Mouse (Mus musculus) thymus, postnatal 0 days (tissue): ENCODE results near the gene Fitm2. TPM values are rescaled to one million over a fixed set of nuclear protein-coding genes. Genes with fewer than 3 reads are reported as not detected.
A peak's percentile ranks its signal among the peaks of the same experiment; 100 is the strongest.

Experiments used
- DNase-seq: peaks from one replicate; pipeline ENCODE4 v3.0.0-alpha.2; 2015; ENCODE audit warnings: low spot score
- polyA plus RNA-seq: library from polyadenylated mRNA; unstranded; fragments of >200 nt; fragmentation: Nextera tagmentation; extraction: Ambion mirVana; gene quantifications from 2 replicates; pipeline ENCODE4 v1.2.1, GENCODE M21; 2015

The Fitm2 gene
- 5.5 and 5.7 TPM in 2 replicates for polyA plus RNA-seq

GRCm38 (mm10) chr2:163472466-163472851 lies at the start of gene Fitm2:
Fitm2 (minus strand) TSS chr2:163472629.
- peak; percentile 98 for DNase-seq

GRCm38 (mm10) chr2:163506300-163507004 lies 34.0 kb upstream of the Fitm2 start, which contains the start of gene Hnf4a:
Hnf4a (plus strand) TSS chr2:163506808.
- no peak for DNase-seq

- no peak for DNase-seq
Observed at GRCm38 (mm10) chr2:163503191-163503590, 30.8 kb upstream of the Fitm2 start.

- no peak for DNase-seq
Observed at GRCm38 (mm10) chr2:163502219-163502618, 29.8 kb upstream of the Fitm2 start.

- DNase-seq: no peak
Observed at GRCm38 (mm10) chr2:163494456-163494855, 22.0 kb upstream of the Fitm2 start.

- DNase-seq: no peak
Observed at GRCm38 (mm10) chr2:163493976-163494375, 21.5 kb upstream of the Fitm2 start.

GRCm38 (mm10) chr2:163493031-163493430 lies 20.6 kb upstream of the Fitm2 start:
- DNase-seq: no peak

- DNase-seq: no peak
Observed at GRCm38 (mm10) chr2:163492018-163492417, 19.6 kb upstream of the Fitm2 start, which contains the start of gene R3hdml. R3hdml (plus strand) TSS chr2:163492318.

GRCm38 (mm10) chr2:163491351-163491750 lies 18.9 kb upstream of the Fitm2 start:
- no peak for DNase-seq

GRCm38 (mm10) chr2:163490656-163491055 lies 18.2 kb upstream of the Fitm2 start:
- DNase-seq: no peak

GRCm38 (mm10) chr2:163489725-163490291 lies 17.4 kb upstream of the Fitm2 start:
- DNase-seq: no peak

- no peak for DNase-seq
Observed at GRCm38 (mm10) chr2:163487360-163487759, 14.9 kb upstream of the Fitm2 start.

- no peak for DNase-seq
Observed at GRCm38 (mm10) chr2:163481539-163482029, 9.2 kb upstream of the Fitm2 start.

- no peak for DNase-seq
Observed at GRCm38 (mm10) chr2:163480191-163480825, 7.9 kb upstream of the Fitm2 start.

GRCm38 (mm10) chr2:163471710-163472465 lies 541 bp downstream of the Fitm2 start:
- no peak for DNase-seq

GRCm38 (mm10) chr2:163471136-163471535 lies 1.3 kb downstream of the Fitm2 start:
- no peak for DNase-seq

GRCm38 (mm10) chr2:163469711-163470110 lies 2.7 kb downstream of the Fitm2 start:
- DNase-seq: no peak

- DNase-seq: no peak
Observed at GRCm38 (mm10) chr2:163468866-163469265, 3.6 kb downstream of the Fitm2 start.

GRCm38 (mm10) chr2:163467585-163467984 lies 4.8 kb downstream of the Fitm2 start:
- no peak for DNase-seq

GRCm38 (mm10) chr2:163466771-163467170 lies 5.7 kb downstream of the Fitm2 start:
- no peak for DNase-seq

- no peak for DNase-seq
Observed at GRCm38 (mm10) chr2:163464562-163464961, 7.9 kb downstream of the Fitm2 start.
